Mouse (Mus musculus): ENCODE results near the gene Rps18. TPM values are rescaled to one million over a fixed set of nuclear protein-coding genes. Genes with fewer than 3 reads are reported as not detected.
"Not testable (repeated sequence)": the region's sequence is repeated elsewhere in the genome, so short reads cannot be mapped to it uniquely, and the experiment has no call there.

Rps18 gene
- polyA plus RNA-seq, 1 experiment from 2014 or later, result 856 TPM

- H3K27ac ChIP-seq (ENCODE audit: poor library complexity, severe bottlenecking); ATAC-seq (ENCODE audit: insufficient number of reproducible peaks, low FRiP score); H3K9me3 ChIP-seq (replicated peaks); H3K36me3 ChIP-seq; H3K9ac ChIP-seq: not testable (repeated sequence)
- Histone ChIP-seq H3K27me3 (replicated peaks) (peaks cover 35% of the 10 kb centered on the region), H3K4me1 (replicated peaks) (peaks cover 22% of the 10 kb centered on the region), H3K4me2 (peak overlapping the region; percentile 84), H3K4me3 (peak overlapping the region; percentile 59; the same call in 1 of the 2 replicates)
- 8% methylated on average over 8 of the region's 8 CpGs for WGBS
Measured at GRCm38 (mm10) chr17:33982136-33982535, 26.3 kb upstream of the Rps18 start.

- Histone ChIP-seq H3K27ac (ENCODE audit: poor library complexity, severe bottlenecking) (peak overlapping the region; percentile 75), H3K4me3 (peak overlapping the region; percentile 59), H3K4me2 (peak overlapping the region; percentile 84), H3K27me3 (replicated peaks) (peaks cover 43% of the 10 kb centered on the region), H3K4me1 (replicated peaks) (peaks cover 22% of the 10 kb centered on the region), H3K9ac (peak overlapping the region; percentile 70)
- peak; percentile 85 for ATAC-seq (ENCODE audit: insufficient number of reproducible peaks, low FRiP score)
- not testable (repeated sequence) for H3K36me3 ChIP-seq; H3K9me3 ChIP-seq (replicated peaks)
- WGBS, result 1% methylated on average over 27 of the region's 27 CpGs
Measured at GRCm38 (mm10) chr17:33981192-33981909, 25.6 kb upstream of the Rps18 start.

GRCm38 (mm10) chr17:33980181-33981035, 24.6 kb upstream of the Rps18 start:
- Histone ChIP-seq H3K9ac (no peak overlapping the region), H3K9me3 (replicated peaks) (no peaks in the 10 kb centered on the region), H3K27ac (ENCODE audit: poor library complexity, severe bottlenecking) (no peak overlapping the region), H3K36me3 (no peaks in the 10 kb centered on the region), H3K4me1 (replicated peaks) (peaks cover 22% of the 10 kb centered on the region), H3K4me2 (peak overlapping the region; percentile 84), H3K27me3 (replicated peaks) (peaks cover 52% of the 10 kb centered on the region), H3K4me3 (no peak overlapping the region)
- WGBS, result 74% methylated on average over 19 of the region's 19 CpGs
- no peak for ATAC-seq (ENCODE audit: insufficient number of reproducible peaks, low FRiP score)

GRCm38 (mm10) chr17:33979512-33980050, 23.8 kb upstream of the Rps18 start:
- Histone ChIP-seq H3K36me3 (no peaks in the 10 kb centered on the region), H3K4me2 (no peak overlapping the region), H3K27ac (ENCODE audit: poor library complexity, severe bottlenecking) (no peak overlapping the region), H3K27me3 (replicated peaks) (peaks cover 57% of the 10 kb centered on the region), H3K9ac (no peak overlapping the region), H3K9me3 (replicated peaks) (no peaks in the 10 kb centered on the region), H3K4me1 (replicated peaks) (peaks cover 22% of the 10 kb centered on the region), H3K4me3 (no peak overlapping the region)
- no peak for ATAC-seq (ENCODE audit: insufficient number of reproducible peaks, low FRiP score)
- 63% methylated on average over 6 of the region's 6 CpGs for WGBS

- no peak overlapping the region; the same call in 1 of the 2 replicates for H3K9ac ChIP-seq
Measured at GRCm38 (mm10) chr17:33978631-33979031, 22.8 kb upstream of the Rps18 start.

GRCm38 (mm10) chr17:33977861-33978557, 22.2 kb upstream of the Rps18 start:
- H3K27me3 ChIP-seq (replicated peaks), result peaks cover 57% of the 10 kb centered on the region
- ATAC-seq (ENCODE audit: insufficient number of reproducible peaks, low FRiP score), result no peak
- H3K4me2 ChIP-seq, result peak overlapping the region; percentile 70
- no peak overlapping the region for H3K27ac ChIP-seq (ENCODE audit: poor library complexity, severe bottlenecking)
- no peaks in the 10 kb centered on the region for H3K9me3 ChIP-seq (replicated peaks)
- H3K4me3 ChIP-seq, result peak overlapping the region; percentile 42
- peak overlapping the region; percentile 53; the same call in 1 of the 2 replicates for H3K9ac ChIP-seq
- 2% methylated on average over 57 of the region's 57 CpGs for WGBS
- H3K4me1 ChIP-seq (replicated peaks), result peaks cover 22% of the 10 kb centered on the region
- no peaks in the 10 kb centered on the region for H3K36me3 ChIP-seq

More at GRCm38 (mm10) chr17:33978631-33979031, 22.8 kb upstream of the Rps18 start:
- H3K9me3 ChIP-seq (replicated peaks), result no peaks in the 10 kb centered on the region
- WGBS, result under 1% methylated on average over 17 of the region's 17 CpGs
- ATAC-seq (ENCODE audit: insufficient number of reproducible peaks, low FRiP score), result peak; percentile 84
- H3K4me2 ChIP-seq, result peak overlapping the region; percentile 70
- H3K36me3 ChIP-seq, result no peaks in the 10 kb centered on the region
- H3K4me1 ChIP-seq (replicated peaks), result peaks cover 22% of the 10 kb centered on the region
- H3K27me3 ChIP-seq (replicated peaks), result peaks cover 57% of the 10 kb centered on the region
- no peak overlapping the region for H3K27ac ChIP-seq (ENCODE audit: poor library complexity, severe bottlenecking)
- peak overlapping the region; percentile 42 for H3K4me3 ChIP-seq

GRCm38 (mm10) chr17:33973572-33973971, 17.8 kb upstream of the Rps18 start:
- Histone ChIP-seq H3K4me1 (replicated peaks) (peaks cover 10% of the 10 kb centered on the region), H3K4me2 (no peak overlapping the region), H3K36me3 (no peaks in the 10 kb centered on the region), H3K4me3 (no peak overlapping the region), H3K9ac (no peak overlapping the region), H3K9me3 (replicated peaks) (peaks cover 3% of the 10 kb centered on the region; the same call in 1 of the 2 replicates), H3K27me3 (replicated peaks) (peaks cover 35% of the 10 kb centered on the region), H3K27ac (ENCODE audit: poor library complexity, severe bottlenecking) (no peak overlapping the region)
- peak; percentile 52; the same call in 1 of the 2 replicates for ATAC-seq (ENCODE audit: insufficient number of reproducible peaks, low FRiP score)
- WGBS, result 56% methylated on average over 3 of the region's 3 CpGs

GRCm38 (mm10) chr17:33972691-33973090, 16.9 kb upstream of the Rps18 start:
- H3K4me2 ChIP-seq, result no peak overlapping the region
- peaks cover 1% of the 10 kb centered on the region for H3K4me1 ChIP-seq (replicated peaks)
- H3K27ac ChIP-seq (ENCODE audit: poor library complexity, severe bottlenecking), result no peak overlapping the region
- no peak overlapping the region for H3K4me3 ChIP-seq
- peaks cover 3% of the 10 kb centered on the region; the same call in 1 of the 2 replicates for H3K9me3 ChIP-seq (replicated peaks)
- no peak for ATAC-seq (ENCODE audit: insufficient number of reproducible peaks, low FRiP score)
- 11% methylated on average over 1 of the region's 1 CpGs for WGBS
- H3K36me3 ChIP-seq, result no peaks in the 10 kb centered on the region
- H3K9ac ChIP-seq, result no peak overlapping the region
- H3K27me3 ChIP-seq (replicated peaks), result peaks cover 27% of the 10 kb centered on the region

GRCm38 (mm10) chr17:33969394-33969793, 13.6 kb upstream of the Rps18 start:
- 73% methylated on average over 4 of the region's 4 CpGs for WGBS
- H3K9me3 ChIP-seq (replicated peaks), result peaks cover 3% of the 10 kb centered on the region; the same call in 1 of the 2 replicates
- H3K9ac ChIP-seq, result no peak overlapping the region
- H3K4me2 ChIP-seq, result no peak overlapping the region
- ATAC-seq (ENCODE audit: insufficient number of reproducible peaks, low FRiP score), result no peak
- H3K4me1 ChIP-seq (replicated peaks), result no peaks in the 10 kb centered on the region
- no peak overlapping the region for H3K4me3 ChIP-seq
- H3K36me3 ChIP-seq, result peaks cover 22% of the 10 kb centered on the region
- no peak overlapping the region for H3K27ac ChIP-seq (ENCODE audit: poor library complexity, severe bottlenecking)
- no peaks in the 10 kb centered on the region; the same call in 1 of the 2 replicates for H3K27me3 ChIP-seq (replicated peaks)

- H3K4me2 ChIP-seq, result no peak overlapping the region
- no peak overlapping the region for H3K4me3 ChIP-seq
- H3K4me1 ChIP-seq (replicated peaks), result no peaks in the 10 kb centered on the region
- H3K9me3 ChIP-seq (replicated peaks), result peaks cover 3% of the 10 kb centered on the region; the same call in 1 of the 2 replicates
- 28% methylated on average over 5 of the region's 5 CpGs for WGBS
- H3K36me3 ChIP-seq, result peaks cover 25% of the 10 kb centered on the region
- no peak overlapping the region for H3K9ac ChIP-seq
- no peak overlapping the region for H3K27ac ChIP-seq (ENCODE audit: poor library complexity, severe bottlenecking)
- no peak for ATAC-seq (ENCODE audit: insufficient number of reproducible peaks, low FRiP score)
- no peaks in the 10 kb centered on the region for H3K27me3 ChIP-seq (replicated peaks)
Measured at GRCm38 (mm10) chr17:33968927-33969326, 13.1 kb upstream of the Rps18 start.

All from heart, embryonic 12.5 days (tissue).